ENCODE assay signal across 8 mouse cellular contexts in genomic region chr2:73385172-73385571, GRCm38 (mm10). TPM values are rescaled to one million over a fixed set of nuclear protein-coding genes. Genes with fewer than 3 reads are reported as not detected.
A peak's percentile ranks its signal among the peaks of the same experiment; 100 is the strongest.
DNase-seq lines count a peak whose midpoint lies in the region; ATAC-seq and TF ChIP-seq lines count a peak whose summit lies in the region.

No protein-coding gene starts in this region.

- H3K4me2 ChIP-seq in lung, embryonic 15.5 days = peak overlapping the region; percentile 89
- H3K4me2 ChIP-seq in hindbrain, postnatal 0 days (ENCODE audit: low read depth, low read length) = peak overlapping the region; percentile 96

- TF ChIP-seq CTCF in hindbrain, postnatal 0 days (IDR thresholded peaks at IDR 0.05; ENCODE audit: low read depth) = no peak

- peaks cover 29% of the 10 kb centered on the region for H3K36me3 ChIP-seq in erythroblast, embryonic 14.5 days (ENCODE audit: control insufficient read depth)
- no peaks in the 10 kb centered on the region for H3K36me3 ChIP-seq in lung, embryonic 15.5 days
- H3K36me3 ChIP-seq in hindbrain, postnatal 0 days (ENCODE audit: insufficient read depth, low read length) = no peaks in the 10 kb centered on the region

- no peak for DNase-seq in lung, postnatal 25 days (ENCODE audit: low spot score)
- DNase-seq in hindbrain, postnatal 0 days (ENCODE audit: low spot score) = no peak
- DNase-seq in naive thymus-derived CD4-positive, alpha-beta T cell, adult 2 months (ENCODE audit: low read depth) = peak; percentile 46
- no peak for DNase-seq in cerebellum, adult 11-12 months

- no peak overlapping the region for H3K27ac ChIP-seq in lung, embryonic 15.5 days
- H3K27ac ChIP-seq in hindbrain, postnatal 0 days = no peak overlapping the region

- 71% methylated on average over 4 of the region's 4 CpGs for WGBS in lung, embryonic 15.5 days
- WGBS in hindbrain, postnatal 0 days = 85% methylated on average over 4 of the region's 4 CpGs

- H3K4me1 ChIP-seq in erythroblast, embryonic 14.5 days (ENCODE audit: control insufficient read depth) = peaks cover 45% of the 10 kb centered on the region
- peaks cover 9% of the 10 kb centered on the region for H3K4me1 ChIP-seq in lung, embryonic 15.5 days
- no peaks in the 10 kb centered on the region for H3K4me1 ChIP-seq in hindbrain, postnatal 0 days (ENCODE audit: insufficient read depth, low read length)

- no peak for ATAC-seq in erythroblast, adult 5-6 weeks (replicated peaks; ENCODE audit: low FRiP score, poor library complexity, severe bottlenecking)
- ATAC-seq in lung, embryonic 15.5 days (ENCODE audit: borderline replicate concordance, extremely low read depth, low FRiP score, low TSS enrichment) = no peak
- no peak for ATAC-seq in hindbrain, postnatal 0 days
- no peak for ATAC-seq in activated CD4-positive, CD25-positive, alpha-beta regulatory T cell, adult 4 months

- no peak overlapping the region for H3K9ac ChIP-seq in lung, embryonic 15.5 days
- H3K9ac ChIP-seq in hindbrain, postnatal 0 days (replicated peaks; ENCODE audit: low read length) = no peak overlapping the region

- no peaks in the 10 kb centered on the region for H3K9me3 ChIP-seq in erythroblast, embryonic 14.5 days (ENCODE audit: control insufficient read depth, low read length)
- no peaks in the 10 kb centered on the region for H3K9me3 ChIP-seq in lung, embryonic 15.5 days
- no peaks in the 10 kb centered on the region for H3K9me3 ChIP-seq in hindbrain, postnatal 0 days (ENCODE audit: low read length)

- no peaks in the 10 kb centered on the region for H3K27me3 ChIP-seq in erythroblast, embryonic 14.5 days (ENCODE audit: control insufficient read depth)
- no peaks in the 10 kb centered on the region for H3K27me3 ChIP-seq in lung, embryonic 15.5 days
- H3K27me3 ChIP-seq in hindbrain, postnatal 0 days (ENCODE audit: insufficient read depth, low read length) = no peaks in the 10 kb centered on the region

- H3K4me3 ChIP-seq in erythroblast, embryonic 14.5 days (replicated peaks) = peak overlapping the region; percentile 77
- H3K4me3 ChIP-seq in lung, embryonic 15.5 days = peak overlapping the region; percentile 60
- peak overlapping the region; percentile 81 for H3K4me3 ChIP-seq in hindbrain, postnatal 0 days (ENCODE audit: low read length)

RNA-seq across cellular contexts. Expression of gene Gpr155, which starts 1.2 kb away (rescaled TPM):
- polyA plus RNA-seq in erythroblast, embryonic 14.5 days (2012) = 0.18 and 0.31 TPM in 2 replicates
- total RNA-seq in erythroblast, adult 5-6 weeks (2015; ENCODE audit: low replicate concordance) = 5.8 and 7.3 TPM in 2 replicates
- total RNA-seq in erythroblast, adult 5-6 weeks (2017; ENCODE audit: low replicate concordance) = 9.3 and 10.6 TPM in 2 replicates
- 6.3 and 6.4 TPM in 2 replicates for polyA plus RNA-seq in lung, embryonic 15.5 days (2015; fragmentation: Nextera tagmentation; extraction: Ambion mirVana)
- 15.2 and 18.8 TPM in 2 replicates for total RNA-seq in hindbrain, postnatal 0 days (2014; rRNA removed)
- polyA plus RNA-seq in hindbrain, postnatal 0 days (2015; fragmentation: Nextera tagmentation; extraction: Ambion mirVana) = 11.3 and 12.0 TPM in 2 replicates
- 10 to 100 TPM; 15.1 to 19.5 TPM for polyA plus RNA-seq in activated CD4-positive, CD25-positive, alpha-beta regulatory T cell, adult 4 months (2017; shearing (Covaris generic))
